Mouse (Mus musculus): Measurements from ENCODE around the gene Timm13. TPM values are rescaled to one million over a fixed set of nuclear protein-coding genes. Genes with fewer than 3 reads are reported as not detected.

Timm13 gene
- polyA plus RNA-seq, 1 experiment from 2014 or later: 233 TPM

DNA sequence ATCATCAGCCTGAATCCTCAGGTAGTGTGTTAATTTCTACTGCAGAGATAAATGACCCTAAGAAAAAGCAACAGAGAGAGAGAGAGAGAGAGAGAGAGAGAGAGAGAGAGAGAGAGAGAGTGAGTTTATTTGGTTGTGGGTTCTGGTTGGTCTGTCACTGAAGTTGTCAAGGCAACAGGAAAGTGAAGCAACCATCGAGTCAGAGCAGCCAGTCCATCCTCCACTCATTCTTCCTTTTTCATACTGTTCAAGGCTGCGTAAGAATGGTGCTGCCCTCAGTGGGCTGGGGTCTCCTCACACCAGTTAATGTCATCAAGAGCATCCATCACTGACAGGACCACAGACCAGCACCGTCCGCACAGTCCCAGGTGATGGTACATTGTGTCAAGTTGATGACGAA, 43.5 kb upstream of the Timm13 start:
- TF ChIP-seq CTCF (IDR thresholded peaks at IDR 0.05) (no peak), EP300 (IDR thresholded peaks at IDR 0.05) (no peak)
- peaks cover 29% of the 10 kb centered on the region for H3K4me1 ChIP-seq (ENCODE audit: insufficient read depth, low read depth, low read length)

DNA sequence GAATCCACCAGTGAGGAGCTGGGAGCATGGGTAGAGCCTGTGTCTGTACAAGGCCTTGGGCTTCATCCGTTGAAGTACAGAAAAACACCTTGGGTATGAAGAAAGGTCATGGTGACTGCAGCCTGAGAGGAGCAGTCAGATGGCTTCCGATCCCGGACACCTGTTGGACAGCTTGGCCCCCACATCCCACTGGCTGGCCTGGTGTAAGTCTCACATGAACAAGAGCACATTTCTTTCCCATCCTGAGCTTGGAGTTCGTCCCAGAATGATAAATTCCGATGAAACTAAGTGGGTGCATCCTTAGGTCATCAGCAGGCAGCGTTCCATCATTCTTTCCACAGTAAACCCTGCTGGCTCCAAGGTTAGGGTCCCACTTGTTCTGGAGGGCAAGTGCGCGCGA, 42.9 kb upstream of the Timm13 start:
- peak; percentile 7 for DNase-seq (ENCODE audit: low spot score)
- Histone ChIP-seq H3K4me3 (ENCODE audit: low read depth, low read length) (no peak overlapping the region), H3K9ac (replicated peaks; ENCODE audit: low read depth) (no peak overlapping the region), H3K27me3 (replicated peaks; ENCODE audit: insufficient read depth, low read length) (no peaks in the 10 kb centered on the region), H3K27ac (ENCODE audit: low read length) (no peak overlapping the region), H3K36me3 (ENCODE audit: insufficient read depth, low read length) (no peaks in the 10 kb centered on the region), H3K4me1 (ENCODE audit: insufficient read depth, low read depth, low read length) (peaks cover 31% of the 10 kb centered on the region), H3K4me2 (replicated peaks; ENCODE audit: low read depth, low read length) (no peak overlapping the region), H3K9me3 (ENCODE audit: low read length) (no peaks in the 10 kb centered on the region)
- ATAC-seq: no peak
- TF ChIP-seq CTCF (IDR thresholded peaks at IDR 0.05): no peak
- TF ChIP-seq EP300 (IDR thresholded peaks at IDR 0.05): no peak
- 56% methylated on average over 9 of the region's 9 CpGs for WGBS

More for the DNA sequence above, 43.5 kb upstream of the Timm13 start:
- no peak overlapping the region for H3K9ac ChIP-seq (replicated peaks; ENCODE audit: low read depth)
- 71% methylated on average over 5 of the region's 5 CpGs for WGBS
- DNase-seq (ENCODE audit: low spot score) (no peak), ATAC-seq (no peak)
- no peaks in the 10 kb centered on the region for H3K36me3 ChIP-seq (ENCODE audit: insufficient read depth, low read length)
- H3K4me3 ChIP-seq (ENCODE audit: low read depth, low read length): no peak overlapping the region
- no peak overlapping the region for H3K27ac ChIP-seq (ENCODE audit: low read length)
- no peaks in the 10 kb centered on the region for H3K27me3 ChIP-seq (replicated peaks; ENCODE audit: insufficient read depth, low read length)
- H3K4me2 ChIP-seq (replicated peaks; ENCODE audit: low read depth, low read length): no peak overlapping the region
- H3K9me3 ChIP-seq (ENCODE audit: low read length): no peaks in the 10 kb centered on the region

DNA sequence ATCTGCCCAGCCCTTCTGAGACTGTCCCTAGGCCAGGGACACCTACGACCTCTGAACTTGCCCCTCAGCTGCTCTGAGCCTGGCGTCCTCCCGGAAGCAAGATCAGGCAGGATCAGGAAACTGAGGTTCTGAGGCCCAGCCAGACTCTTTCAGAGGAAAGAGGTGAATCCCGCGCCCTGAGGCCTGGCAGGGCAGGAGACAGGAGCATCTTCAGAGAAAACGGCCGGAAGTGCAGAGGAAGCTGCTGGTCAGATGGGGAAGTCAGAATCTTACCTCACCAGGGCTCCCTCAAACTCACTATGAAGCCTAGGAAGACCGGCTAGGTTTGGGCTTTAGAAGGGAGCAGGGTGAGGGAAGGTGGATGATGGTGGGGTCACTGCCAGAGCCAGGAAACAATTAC, 42.1 kb upstream of the Timm13 start:
- H3K27ac ChIP-seq (ENCODE audit: low read length): no peak overlapping the region
- no peak for ATAC-seq
- 62% methylated on average over 8 of the region's 8 CpGs for WGBS
- H3K4me3 ChIP-seq (ENCODE audit: low read depth, low read length): no peak overlapping the region
- H3K9me3 ChIP-seq (ENCODE audit: low read length): no peaks in the 10 kb centered on the region
- DNase-seq (ENCODE audit: low spot score): no peak
- H3K36me3 ChIP-seq (ENCODE audit: insufficient read depth, low read length): no peaks in the 10 kb centered on the region
- TF ChIP-seq EP300 (IDR thresholded peaks at IDR 0.05) (no peak), CTCF (IDR thresholded peaks at IDR 0.05) (no peak)
- H3K4me2 ChIP-seq (replicated peaks; ENCODE audit: low read depth, low read length): no peak overlapping the region
- H3K9ac ChIP-seq (replicated peaks; ENCODE audit: low read depth): no peak overlapping the region
- H3K27me3 ChIP-seq (replicated peaks; ENCODE audit: insufficient read depth, low read length): no peaks in the 10 kb centered on the region
- peaks cover 35% of the 10 kb centered on the region for H3K4me1 ChIP-seq (ENCODE audit: insufficient read depth, low read depth, low read length)

DNA sequence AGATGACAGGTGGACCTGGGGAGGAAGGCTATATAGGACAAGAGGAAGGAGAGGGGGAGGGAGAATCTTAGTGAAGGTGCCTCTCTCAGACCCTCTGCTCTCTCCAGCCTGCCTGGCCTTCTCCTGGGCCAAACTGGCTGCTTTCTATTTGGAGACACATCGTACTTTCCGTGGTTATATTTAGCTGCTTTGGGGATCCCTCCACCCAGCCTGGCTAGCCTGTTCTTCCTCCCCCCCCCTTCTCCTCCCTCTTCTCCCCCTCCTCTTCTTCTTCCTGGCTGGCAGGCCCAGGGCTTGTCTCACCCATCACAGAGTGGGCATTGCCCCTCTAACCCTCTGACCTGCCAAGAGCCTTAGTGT, 40.2 kb upstream of the Timm13 start:
- Histone ChIP-seq H3K9me3 (ENCODE audit: low read length) (no peaks in the 10 kb centered on the region), H3K27ac (ENCODE audit: low read length) (peak overlapping the region; percentile 73; the same call in 1 of the 2 replicates), H3K4me2 (replicated peaks; ENCODE audit: low read depth, low read length) (no peak overlapping the region), H3K9ac (replicated peaks; ENCODE audit: low read depth) (no peak overlapping the region), H3K4me1 (ENCODE audit: insufficient read depth, low read depth, low read length) (peaks cover 48% of the 10 kb centered on the region), H3K27me3 (replicated peaks; ENCODE audit: insufficient read depth, low read length) (no peaks in the 10 kb centered on the region), H3K4me3 (ENCODE audit: low read depth, low read length) (no peak overlapping the region), H3K36me3 (ENCODE audit: insufficient read depth, low read length) (no peaks in the 10 kb centered on the region)
- no peak for DNase-seq (ENCODE audit: low spot score)
- TF ChIP-seq CTCF (IDR thresholded peaks at IDR 0.05): no peak
- TF ChIP-seq EP300 (IDR thresholded peaks at IDR 0.05): no peak
- whole genome bisulfite sequencing: 4% methylated on average over 2 of the region's 2 CpGs
- ATAC-seq: no peak

DNA sequence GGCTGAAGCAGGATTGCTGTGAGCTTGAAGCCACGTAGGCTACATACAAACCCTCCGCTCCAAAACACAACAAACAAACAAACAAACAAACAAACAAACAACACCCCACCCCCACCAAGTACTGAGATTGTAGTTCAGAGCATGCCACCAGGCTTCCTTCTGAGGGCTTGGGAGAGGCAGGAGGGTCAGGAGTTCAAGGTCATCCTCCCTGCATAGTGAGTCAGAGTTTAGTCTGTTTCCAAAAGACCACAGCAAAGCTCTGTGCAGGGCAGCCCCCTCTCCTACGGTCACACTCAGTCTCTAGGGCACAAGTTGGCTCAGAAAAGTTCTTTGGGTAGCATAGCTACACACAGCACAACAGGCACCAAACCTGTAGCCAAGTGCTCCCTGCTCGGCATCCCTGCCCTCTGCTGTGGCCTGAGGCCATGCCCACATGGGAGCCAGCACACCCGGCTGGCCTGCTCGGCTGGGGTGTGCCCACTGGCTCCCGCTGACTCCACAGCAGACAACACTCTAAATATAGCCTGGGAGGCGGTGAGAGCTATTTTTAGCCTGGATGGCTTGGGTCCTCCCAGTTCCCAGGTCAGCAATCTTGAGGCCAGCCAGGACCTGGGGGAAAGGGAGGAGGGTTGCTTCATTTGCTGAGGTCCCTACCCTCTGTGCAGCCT, 39.7 kb upstream of the Timm13 start:
- H3K4me3 ChIP-seq (ENCODE audit: low read depth, low read length): no peak overlapping the region
- peak overlapping the region; percentile 62 for H3K4me2 ChIP-seq (replicated peaks; ENCODE audit: low read depth, low read length)
- H3K27me3 ChIP-seq (replicated peaks; ENCODE audit: insufficient read depth, low read length): no peaks in the 10 kb centered on the region
- H3K9ac ChIP-seq (replicated peaks; ENCODE audit: low read depth): no peak overlapping the region
- no peaks in the 10 kb centered on the region for H3K9me3 ChIP-seq (ENCODE audit: low read length)
- 14% methylated on average over 8 of the region's 8 CpGs for WGBS
- DNase-seq (ENCODE audit: low spot score): peak; percentile 92
- H3K27ac ChIP-seq (ENCODE audit: low read length): peak overlapping the region; percentile 73
- TF ChIP-seq CTCF (IDR thresholded peaks at IDR 0.05) (no peak), EP300 (IDR thresholded peaks at IDR 0.05) (0 out of 2 replicates have a peak, but pooled peaks have one; percentile 27)
- no peaks in the 10 kb centered on the region for H3K36me3 ChIP-seq (ENCODE audit: insufficient read depth, low read length)
- ATAC-seq: peak; percentile 59
- H3K4me1 ChIP-seq (ENCODE audit: insufficient read depth, low read depth, low read length): peaks cover 53% of the 10 kb centered on the region

DNA sequence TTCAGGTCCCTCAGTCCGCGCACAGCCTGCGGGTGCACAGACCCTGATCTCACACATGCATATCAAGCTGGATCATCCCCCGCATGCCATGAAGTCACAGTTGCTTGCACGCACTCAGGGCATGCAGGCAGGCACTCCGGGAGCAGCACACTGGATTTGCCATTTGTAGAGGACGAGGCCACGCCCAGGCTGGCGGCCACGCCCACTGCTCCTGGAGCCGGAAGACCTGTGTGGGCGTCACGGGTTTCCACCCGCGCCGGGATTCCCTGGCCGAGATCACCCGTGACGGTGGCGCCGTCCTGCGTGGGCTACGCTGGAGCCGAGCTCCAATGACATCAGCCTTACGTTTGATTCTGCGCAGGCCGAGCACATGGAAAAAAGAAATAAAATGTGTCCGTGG, 38.9 kb upstream of the Timm13 start:
- H3K4me3 ChIP-seq (ENCODE audit: low read depth, low read length): peak overlapping the region; percentile 24
- H3K9me3 ChIP-seq (ENCODE audit: low read length): no peaks in the 10 kb centered on the region
- peak overlapping the region; percentile 73; the same call in 1 of the 2 replicates for H3K27ac ChIP-seq (ENCODE audit: low read length)
- ATAC-seq (peak; percentile 55), DNase-seq (ENCODE audit: low spot score) (peak; percentile 90)
- 5% methylated on average over 28 of the region's 28 CpGs for WGBS
- TF ChIP-seq CTCF (IDR thresholded peaks at IDR 0.05) (no peak), EP300 (IDR thresholded peaks at IDR 0.05) (no peak)
- H3K27me3 ChIP-seq (replicated peaks; ENCODE audit: insufficient read depth, low read length): no peaks in the 10 kb centered on the region
- H3K36me3 ChIP-seq (ENCODE audit: insufficient read depth, low read length): no peaks in the 10 kb centered on the region
- H3K4me1 ChIP-seq (ENCODE audit: insufficient read depth, low read depth, low read length): peaks cover 56% of the 10 kb centered on the region
- peak overlapping the region; percentile 62 for H3K4me2 ChIP-seq (replicated peaks; ENCODE audit: low read depth, low read length)
- no peak overlapping the region for H3K9ac ChIP-seq (replicated peaks; ENCODE audit: low read depth)

All from lung, postnatal 0 days (tissue).